Mouse (Mus musculus): ENCODE data around the gene Mpg. TPM values are rescaled to one million over a fixed set of nuclear protein-coding genes. Genes with fewer than 3 reads are reported as not detected.
A peak's percentile ranks its signal among the peaks of the same experiment; 100 is the strongest.

Gene Mpg
- polyA plus RNA-seq, 1 experiment = 17.3 TPM

DNA sequence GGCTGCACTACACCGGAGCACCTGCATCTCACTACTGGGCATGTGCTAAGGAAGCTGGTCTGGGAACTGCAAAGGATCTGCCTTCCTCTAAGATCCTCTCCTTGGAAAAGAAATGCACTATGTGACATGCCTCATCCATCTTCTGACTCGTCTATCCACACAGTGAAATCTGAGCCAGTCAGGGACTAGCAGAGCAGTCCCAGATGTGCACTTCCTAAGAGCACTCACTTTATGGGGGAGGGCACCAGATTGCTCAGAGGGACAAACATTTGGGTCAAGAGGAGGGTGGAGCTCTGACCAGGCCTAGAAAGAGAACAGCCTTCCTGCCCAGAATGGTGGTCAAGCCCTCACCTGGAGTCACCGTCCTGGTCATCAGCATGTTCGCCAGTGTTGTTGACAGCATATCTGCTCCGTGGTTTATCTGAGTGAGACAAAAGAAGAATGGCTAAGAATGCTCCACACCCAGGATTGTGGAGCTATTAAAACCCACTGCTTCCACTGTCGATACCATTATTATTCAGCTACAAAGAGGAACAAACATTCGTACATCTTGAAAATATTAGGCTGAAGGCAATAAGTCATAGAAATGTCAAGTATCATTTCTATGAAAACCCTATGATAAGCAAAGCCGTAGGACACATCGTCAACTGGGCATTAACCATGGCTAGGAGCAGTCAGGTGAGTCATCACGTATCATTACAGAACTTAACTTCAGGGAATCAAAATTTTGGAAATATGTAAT is 36.5 kb downstream of the Mpg start:
- no peak for TF ChIP-seq GATA1 (IDR thresholded peaks at IDR 0.05; ENCODE audit: low read length)

DNA sequence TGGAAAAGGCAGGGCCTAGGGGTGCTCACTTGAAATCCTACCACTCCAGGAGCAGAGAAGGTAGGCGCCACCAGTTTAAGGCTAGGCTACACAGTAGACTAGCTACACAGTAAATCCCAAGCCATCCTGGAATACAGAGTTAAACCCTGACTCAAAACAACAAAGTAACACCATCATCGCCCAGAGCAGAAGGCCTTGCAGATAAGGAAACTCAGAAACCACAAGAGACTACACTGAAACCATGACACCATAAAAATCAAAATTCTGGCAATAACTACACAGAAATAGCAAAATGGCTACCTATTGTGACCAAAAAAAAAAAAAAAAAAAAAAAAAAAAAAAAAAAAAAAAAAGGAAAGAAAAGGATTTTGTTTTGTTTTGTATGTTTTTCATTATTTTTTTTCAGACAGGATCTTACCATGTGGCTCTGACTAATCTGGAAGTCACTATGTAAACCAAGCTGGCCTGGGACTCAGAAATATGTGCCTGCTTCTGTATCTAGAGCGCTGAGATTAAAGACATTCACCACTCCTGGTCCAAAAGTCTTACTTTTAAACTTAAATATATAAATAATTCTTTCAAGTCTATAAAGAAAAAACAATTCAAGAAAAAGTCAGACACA is 38.9 kb downstream of the Mpg start:
- TF ChIP-seq GATA1 (IDR thresholded peaks at IDR 0.05; ENCODE audit: low read length) = peak; percentile 39

DNA sequence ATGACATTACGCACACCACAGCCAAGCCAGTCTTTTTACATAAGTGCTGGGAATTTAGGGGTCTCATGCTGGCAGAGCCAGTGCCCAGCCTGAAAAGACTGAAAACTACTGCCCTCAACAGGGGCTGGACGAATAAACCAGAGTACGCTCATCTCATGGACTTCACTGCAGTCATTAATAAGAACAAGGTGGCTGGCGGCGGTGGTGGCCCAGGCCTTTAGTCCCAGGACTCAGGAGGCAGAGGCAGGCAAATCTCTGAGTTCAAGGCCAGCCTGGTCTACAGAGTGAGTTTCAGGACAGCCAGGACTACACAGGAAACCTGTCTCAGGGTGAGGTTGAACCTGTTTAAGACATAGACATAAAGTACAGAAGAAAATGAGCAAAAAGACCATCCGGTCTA is 39.9 kb downstream of the Mpg start:
- no peak for TF ChIP-seq GATA1 (IDR thresholded peaks at IDR 0.05; ENCODE audit: low read length)

DNA sequence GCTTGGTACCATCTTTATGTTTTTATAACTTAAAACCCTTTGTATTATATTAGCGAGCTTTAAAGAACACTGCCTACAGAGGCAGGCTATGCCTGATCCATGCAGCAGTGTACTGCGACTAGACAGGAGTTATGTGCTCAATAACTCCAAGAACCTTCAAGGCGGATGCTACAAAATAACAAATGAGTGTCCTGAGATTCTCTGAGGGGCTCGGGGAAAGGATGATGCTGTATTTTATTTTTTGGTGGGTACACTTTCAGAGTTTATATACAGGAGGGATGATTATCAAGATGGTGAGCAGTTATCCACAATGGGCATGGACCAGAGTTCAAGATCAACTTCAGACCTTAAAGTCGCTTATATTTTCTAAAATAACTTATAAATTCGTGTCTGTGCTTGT is 40.5 kb downstream of the Mpg start:
- no peak for TF ChIP-seq GATA1 (IDR thresholded peaks at IDR 0.05; ENCODE audit: low read length)

DNA sequence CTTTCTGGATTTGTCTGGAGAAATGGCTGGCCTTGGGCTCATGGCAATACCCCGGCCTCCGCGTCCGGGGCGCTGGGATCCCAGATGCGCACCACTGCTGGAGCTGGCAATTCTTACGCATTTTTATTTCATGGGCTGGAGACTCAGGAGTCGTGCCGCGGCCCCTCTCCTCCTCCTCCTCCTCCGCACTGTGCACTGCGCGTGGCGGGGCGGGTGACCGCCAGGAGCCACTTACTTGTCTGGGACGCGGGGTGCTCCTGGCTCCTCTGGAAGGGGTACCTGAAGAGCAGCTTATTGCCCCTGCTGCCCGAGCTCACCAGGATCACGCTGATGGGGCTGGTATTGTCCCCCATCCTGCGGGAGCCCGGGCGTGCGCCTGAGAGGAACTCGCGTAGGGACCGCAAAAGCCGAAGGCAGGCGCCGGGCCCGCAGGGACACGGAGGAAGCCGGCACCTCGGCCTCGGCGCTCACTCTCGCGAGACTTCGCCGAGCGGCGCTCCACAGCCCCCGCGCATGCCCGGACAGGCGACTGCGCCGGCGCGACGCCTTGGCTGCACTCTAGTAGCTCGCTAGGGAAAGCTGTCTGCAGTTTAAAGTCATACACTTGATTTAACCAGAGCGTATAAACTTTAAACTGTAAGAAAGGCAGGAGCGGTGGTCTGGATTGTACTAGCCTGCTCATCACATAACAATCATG is 41.0 kb downstream of the Mpg start, which contains the start of gene Nprl3:
Gene Nprl3, minus strand, starts transcription at position 520 of the 697 bp plus-strand sequence.
- no peak for TF ChIP-seq GATA1 (IDR thresholded peaks at IDR 0.05; ENCODE audit: low read length)

DNA sequence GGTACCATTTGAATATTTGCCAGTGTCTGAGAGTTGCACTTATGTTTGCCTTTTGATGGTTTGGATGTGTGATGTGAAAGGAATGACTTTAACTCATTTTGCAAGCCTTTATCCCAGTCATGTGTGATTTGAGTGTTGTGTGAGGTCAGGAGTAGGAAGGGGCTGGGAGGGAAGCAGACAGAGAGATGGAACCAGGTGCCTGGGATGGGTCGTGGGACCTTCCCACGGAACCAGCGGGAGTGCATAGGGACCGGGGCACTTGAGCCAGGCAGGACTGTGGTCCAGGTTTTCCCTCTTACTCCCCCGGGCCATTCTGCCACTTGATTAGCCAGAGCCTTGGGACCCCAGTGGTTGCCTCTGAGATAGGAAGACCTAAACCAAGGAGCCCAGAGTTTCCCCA is 41.7 kb downstream of the Mpg start:
- no peak for TF ChIP-seq GATA1 (IDR thresholded peaks at IDR 0.05; ENCODE audit: low read length)

DNA sequence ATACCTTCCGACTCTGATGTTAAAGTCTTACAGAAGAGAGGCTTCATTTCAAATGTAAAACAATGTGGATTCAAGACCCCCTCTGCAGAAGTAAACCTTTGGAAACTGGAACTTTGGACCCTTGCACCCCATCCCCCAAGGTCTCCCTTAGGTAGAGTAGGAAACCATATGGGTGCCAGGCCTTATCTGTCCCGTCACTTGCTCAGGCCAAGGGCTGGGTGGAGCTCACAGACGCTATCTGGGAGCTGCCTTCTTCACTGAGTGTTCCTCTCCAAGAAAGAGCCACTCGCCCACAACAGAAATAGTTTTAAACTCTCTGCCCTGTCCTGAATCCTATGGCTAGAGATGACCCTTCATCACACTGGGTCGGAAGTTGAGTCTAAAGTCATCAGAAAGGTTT is 42.6 kb downstream of the Mpg start:
- no peak for TF ChIP-seq GATA1 (IDR thresholded peaks at IDR 0.05; ENCODE audit: low read length)

DNA sequence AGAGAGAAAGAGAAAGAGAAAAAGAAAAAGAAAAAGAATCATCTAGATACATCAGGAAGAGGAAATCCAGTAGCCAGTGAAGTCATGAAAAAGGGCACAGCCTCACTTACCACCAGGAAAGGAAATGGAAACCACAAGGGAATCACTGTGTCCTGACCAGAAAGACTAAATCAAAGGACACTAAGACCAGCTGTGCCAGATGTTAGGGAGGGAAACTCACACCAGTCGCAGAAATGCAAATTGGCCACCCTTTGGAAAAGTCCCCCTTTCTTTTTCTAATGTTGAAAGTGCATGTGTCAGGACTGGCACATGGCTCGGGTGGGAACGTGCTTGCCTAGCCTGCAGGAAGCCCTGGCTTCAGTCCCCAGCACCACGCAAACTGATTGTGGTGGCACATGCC is 44.9 kb downstream of the Mpg start:
- TF ChIP-seq GATA1 (IDR thresholded peaks at IDR 0.05; ENCODE audit: low read length) = no peak

DNA sequence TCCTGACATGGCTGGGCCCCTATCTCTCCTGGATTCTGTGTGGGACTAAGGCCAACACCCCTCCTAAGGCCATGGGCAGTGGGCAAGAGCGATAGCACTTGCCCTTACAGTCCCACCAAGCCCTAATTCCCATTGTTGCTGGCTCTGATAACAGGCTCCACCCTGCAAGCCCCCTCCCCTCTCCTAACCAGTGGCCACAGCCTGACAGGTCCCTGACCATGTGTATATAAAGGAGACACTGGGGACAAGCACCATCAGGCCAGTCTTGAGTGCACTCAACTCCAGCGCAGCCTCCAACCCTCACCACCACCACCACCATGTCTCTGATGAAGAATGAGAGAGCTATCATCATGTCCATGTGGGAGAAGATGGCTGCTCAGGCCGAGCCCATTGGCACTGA is 50.0 kb downstream of the Mpg start, which contains the start of gene Hba-x:
Gene Hba-x, plus strand, starts transcription at position 54 of the 400 bp plus-strand sequence.
- no peak for TF ChIP-seq GATA1 (IDR thresholded peaks at IDR 0.05; ENCODE audit: low read length)

DNA sequence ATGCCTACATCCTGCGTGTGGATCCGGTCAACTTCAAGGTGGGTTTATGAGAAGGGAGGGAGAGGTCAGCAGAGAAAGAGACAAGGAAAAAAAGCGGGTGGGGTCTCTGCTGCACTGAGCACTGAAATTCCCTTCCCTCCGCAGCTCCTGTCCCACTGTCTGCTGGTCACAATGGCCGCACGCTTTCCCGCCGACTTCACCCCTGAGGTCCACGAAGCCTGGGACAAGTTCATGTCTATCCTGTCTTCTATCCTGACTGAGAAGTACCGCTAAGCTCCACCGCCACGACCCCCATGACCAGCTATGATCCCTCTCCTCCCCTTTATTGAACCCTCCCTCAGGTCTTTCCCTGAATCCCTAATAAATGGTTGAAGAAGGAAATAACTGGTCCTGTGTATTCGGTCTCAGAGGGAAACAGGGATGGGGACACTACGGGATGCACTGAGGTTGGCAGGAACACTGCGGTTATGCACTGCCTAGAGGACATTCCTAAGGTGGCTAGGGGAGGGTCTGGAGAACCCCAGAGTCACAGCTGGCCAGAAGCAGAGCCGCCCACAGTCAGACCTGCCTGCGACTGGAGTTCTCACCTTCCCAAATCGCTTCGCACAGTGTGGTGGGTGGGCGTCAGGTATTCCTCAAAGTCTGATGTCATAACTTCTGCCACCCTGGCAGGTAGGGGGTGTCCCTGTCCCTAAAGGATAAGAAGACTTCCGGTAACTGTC is 51.6 kb downstream of the Mpg start:
- no peak for TF ChIP-seq GATA1 (IDR thresholded peaks at IDR 0.05; ENCODE audit: low read length)

DNA sequence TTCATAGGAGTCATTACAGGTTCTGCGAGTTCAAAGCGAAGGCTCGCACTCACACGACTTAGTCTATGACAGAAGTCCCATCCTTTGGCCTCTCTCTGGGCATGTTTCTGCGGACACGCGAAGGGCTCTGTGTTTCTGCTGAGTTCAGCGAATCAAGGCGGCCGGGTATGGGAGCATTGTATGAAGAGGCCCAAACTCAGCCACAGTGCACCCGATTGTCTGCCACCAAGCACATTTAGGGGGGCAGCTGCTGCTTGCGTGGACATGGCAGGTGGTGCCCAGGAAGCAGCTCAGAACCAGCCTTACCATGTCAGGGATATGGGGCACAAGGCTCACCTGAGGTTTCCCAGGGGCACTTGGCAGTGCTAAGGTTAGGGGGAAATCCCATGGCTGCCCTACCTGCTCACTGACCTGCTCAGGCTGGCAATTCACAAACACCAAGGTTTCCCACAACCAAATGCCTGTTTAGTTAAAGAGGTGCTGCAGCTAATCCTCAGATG is 52.2 kb downstream of the Mpg start:
- TF ChIP-seq GATA1 (IDR thresholded peaks at IDR 0.05; ENCODE audit: low read length) = no peak

DNA sequence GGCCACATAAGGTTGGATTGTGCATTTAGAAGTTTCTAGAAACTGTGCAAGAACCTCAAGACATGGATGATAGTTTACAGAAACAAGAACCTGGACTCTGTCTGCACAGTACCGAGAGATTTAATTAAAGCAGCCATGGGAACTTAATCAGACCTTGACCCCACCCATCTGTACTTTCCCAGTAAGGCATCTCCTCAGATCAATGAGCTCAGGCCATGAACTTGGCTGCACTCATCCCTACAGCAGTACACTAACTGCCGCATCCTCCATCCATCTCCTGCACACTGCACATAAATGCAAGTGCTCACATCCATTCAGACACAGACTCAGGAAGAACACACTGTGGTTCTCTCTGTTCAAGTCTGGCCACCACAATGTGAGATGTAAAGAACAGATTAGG is 54.3 kb downstream of the Mpg start:
- no peak for TF ChIP-seq GATA1 (IDR thresholded peaks at IDR 0.05; ENCODE audit: low read length)

DNA sequence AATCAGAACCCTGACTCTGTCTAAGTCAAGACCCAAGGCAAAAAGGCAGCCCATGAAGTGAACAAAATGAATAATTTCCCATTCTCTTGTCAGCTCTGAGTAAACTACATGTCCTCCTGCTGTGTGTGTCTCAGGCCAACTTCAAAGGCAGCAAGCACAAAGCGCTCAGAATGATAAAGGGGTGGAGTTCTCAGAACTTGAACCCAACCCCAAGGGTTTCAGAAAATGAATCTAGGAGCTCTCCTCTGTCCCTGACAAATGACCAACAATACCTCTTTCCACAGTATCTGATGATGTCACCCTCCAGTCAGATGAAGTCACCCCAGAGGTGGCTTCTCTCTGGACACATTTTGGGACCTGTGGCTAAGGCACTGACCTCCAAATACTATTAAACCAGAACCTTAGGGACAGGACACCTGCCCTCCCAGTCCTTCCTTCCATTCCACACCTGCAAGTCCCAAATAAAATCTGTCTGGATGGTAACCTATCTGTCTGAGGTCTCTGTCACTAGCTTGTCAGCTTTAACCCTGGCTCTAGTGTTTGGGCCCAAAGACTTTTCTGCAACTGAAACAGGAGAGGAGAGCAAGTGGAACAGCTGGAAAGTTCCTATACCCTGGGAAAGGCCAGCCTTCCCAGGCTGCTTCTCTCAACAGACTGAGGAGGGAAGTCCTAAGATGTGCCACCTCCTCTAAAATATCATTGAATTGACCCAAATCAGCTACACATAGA is 55.3 kb downstream of the Mpg start:
- no peak for TF ChIP-seq GATA1 (IDR thresholded peaks at IDR 0.05; ENCODE audit: low read length)

Other genes with a start within 250 kb of the Mpg start
- not detected in 2 replicates for gene Nsg2, start 226.0 kb upstream of the Mpg start, polyA plus RNA-seq (2012)
- gene Il9r, start 26.2 kb upstream of the Mpg start, polyA plus RNA-seq (2012) = 8.8 and 10.0 TPM in 2 replicates
- gene Snrnp25, start 21.1 kb upstream of the Mpg start, polyA plus RNA-seq (2012) = 64.7 and 88.1 TPM in 2 replicates
- 2.0 and 2.9 TPM in 2 replicates for gene Rhbdf1, start 4.2 kb upstream of the Mpg start, polyA plus RNA-seq (2012)
- gene Nprl3, start 41.2 kb downstream of the Mpg start, polyA plus RNA-seq (2012) = 73.0 and 113 TPM in 2 replicates
- not detected in 2 replicates for gene Hba-x, start 49.9 kb downstream of the Mpg start, polyA plus RNA-seq (2012)
- gene Hba-a1, start 57.0 kb downstream of the Mpg start, polyA plus RNA-seq (2012) = 6,644 and 8,827 TPM in 2 replicates
- 0.12 and 0.42 TPM in 2 replicates for gene Hbq1b, start 60.5 kb downstream of the Mpg start, polyA plus RNA-seq (2012)
- gene Hba-a2, start 70.0 kb downstream of the Mpg start, polyA plus RNA-seq (2012) = 2,838 and 3,812 TPM in 2 replicates
- not detected in 2 replicates for gene Hbq1a, start 73.6 kb downstream of the Mpg start, polyA plus RNA-seq (2012)
- gene Sh3pxd2b, start 121.3 kb downstream of the Mpg start, polyA plus RNA-seq (2012) = not detected in 2 replicates
- gene Ubtd2, start 228.9 kb downstream of the Mpg start, polyA plus RNA-seq (2012) = not detected in 2 replicates